Mouse (Mus musculus): ENCODE results near the gene Ncan.
"Not testable (repeated sequence)": the region's sequence is repeated elsewhere in the genome, so short reads cannot be mapped to it uniquely, and the experiment has no call there.

The Ncan gene

DNA sequence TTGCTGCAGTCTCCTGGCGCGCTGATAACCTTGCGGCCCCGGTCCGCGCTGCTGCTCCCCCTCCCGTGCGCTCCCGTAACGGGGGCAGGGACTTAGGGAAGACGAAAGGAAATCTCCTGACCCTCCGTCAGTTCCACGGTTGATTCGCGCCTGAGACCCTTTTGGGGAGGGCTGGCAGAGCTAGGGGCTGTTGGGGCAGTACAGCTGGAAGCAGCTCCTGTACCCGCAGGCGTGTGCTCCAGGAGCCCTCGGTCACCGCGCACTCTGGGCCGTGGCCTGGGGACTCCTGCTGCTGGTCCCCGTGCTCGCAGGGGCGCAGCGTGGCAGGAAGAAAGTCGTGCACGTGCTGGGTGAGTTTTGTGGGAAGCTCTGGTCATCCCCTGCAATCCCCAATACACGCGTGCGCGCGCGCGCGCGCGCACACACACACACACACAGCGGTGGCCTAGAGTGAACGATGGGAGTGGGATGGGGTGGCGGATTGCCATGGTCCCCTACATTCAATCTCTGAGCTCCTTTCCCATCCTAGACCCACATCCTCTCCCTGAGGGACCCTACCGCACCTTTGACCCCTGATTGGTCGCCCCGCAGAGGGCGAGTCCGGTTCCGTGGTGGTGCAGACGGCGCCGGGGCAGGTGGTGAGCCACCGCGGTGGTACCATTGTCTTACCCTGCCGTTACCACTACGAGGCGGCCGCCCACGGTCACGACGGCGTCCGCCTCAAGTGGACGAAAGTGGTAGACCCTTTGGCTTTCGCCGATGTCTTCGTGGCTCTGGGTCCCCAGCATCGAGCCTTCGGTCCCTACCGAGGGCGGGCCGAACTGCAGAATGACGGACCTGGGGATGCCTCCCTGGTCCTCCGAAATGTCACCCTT is 36.2 kb downstream of the Ncan start:
- in situ Hi-C loops (cut with MboI, MseI), result no loop called here

DNA sequence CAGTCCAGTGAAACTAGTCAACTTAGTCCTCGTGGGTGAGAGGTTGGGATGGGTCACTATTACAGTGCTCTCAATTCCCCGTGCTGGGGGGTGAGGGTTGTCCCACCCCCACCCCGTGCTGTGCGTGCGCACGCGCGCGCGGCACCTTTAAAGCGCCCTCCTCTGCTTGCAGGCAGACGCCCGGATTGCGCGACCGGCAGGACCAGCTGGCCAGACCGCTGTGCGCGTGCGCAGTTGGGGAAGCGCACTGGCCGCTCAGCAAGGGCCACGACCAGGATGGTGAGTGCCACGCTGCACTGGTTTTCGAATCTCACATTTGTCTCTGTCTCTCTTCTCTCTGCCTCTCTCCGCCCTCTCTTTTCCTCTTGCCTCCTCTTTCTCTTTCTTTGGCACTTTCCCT is 37.4 kb downstream of the Ncan start, which contains the start of gene Hapln4:
TSS of gene Hapln4 (plus strand) at position 173 of the 400 bp plus-strand sequence.
- in situ Hi-C loops (cut with MboI, MseI), result no loop called here

DNA sequence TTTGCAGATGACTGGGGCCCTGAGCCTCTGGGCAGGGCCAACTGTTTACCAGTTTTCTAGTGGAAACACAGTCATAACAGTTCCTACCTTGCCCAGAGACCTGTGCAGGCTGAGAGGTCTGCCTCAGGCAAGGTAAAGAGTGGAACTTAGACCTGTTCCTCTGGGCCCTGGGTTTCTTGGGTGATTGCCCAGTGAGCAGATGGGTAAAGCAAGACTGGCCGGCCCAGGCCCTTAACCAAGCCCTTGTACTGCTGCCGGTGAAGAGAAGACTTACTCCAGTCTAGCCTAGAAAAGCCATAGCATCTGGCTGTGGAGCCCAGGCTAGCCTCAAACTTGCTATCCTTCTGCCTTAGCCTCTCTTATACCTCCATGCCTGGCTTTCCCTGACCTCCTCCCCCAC is 38.7 kb downstream of the Ncan start:
- in situ Hi-C loops (cut with MboI, MseI), result no loop called here

DNA sequence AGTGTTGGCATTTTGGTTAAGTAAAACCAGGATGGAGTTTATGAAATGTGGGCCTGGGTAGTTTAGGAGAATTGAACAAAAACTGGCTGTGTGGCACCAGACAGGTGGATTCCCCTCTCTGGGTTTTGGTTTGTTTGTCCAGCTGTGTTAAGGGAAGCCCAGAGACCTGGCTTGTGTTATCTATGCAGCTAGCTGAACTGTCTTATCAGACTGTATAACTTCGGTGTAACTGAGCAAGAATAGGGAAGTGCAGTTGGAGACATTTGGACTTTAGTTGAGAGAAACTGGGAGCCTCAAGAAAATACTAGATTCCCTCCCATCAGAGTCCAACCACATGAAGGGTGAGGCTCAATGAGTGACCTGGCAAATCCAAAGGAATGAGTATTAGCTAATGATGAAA is 47.0 kb downstream of the Ncan start:
- in situ Hi-C loops (cut with MboI, MseI), result loop anchor here (10.0 kb wide), 1 partner anchor 1899 kb away; no protein-coding TSS in a partner anchor

GRCm38 (mm10) chr8:70073120-70073519 is 47.6 kb downstream of the Ncan start:
- in situ Hi-C loops (cut with MboI, MseI), result loop anchor here (10.0 kb wide), 1 partner anchor 1898 kb away; no protein-coding TSS in a partner anchor

- in situ Hi-C loops (cut with MboI, MseI), result loop anchor here (10.0 kb wide), 1 partner anchor 1898 kb away; no protein-coding TSS in a partner anchor
These were observed 48.1 kb downstream of the Ncan start, which contains the start of gene Tm6sf2 for GRCm38 (mm10) chr8:70072441-70073069. Gene Tm6sf2, plus strand, starts transcription at chr8:70072924.

- in situ Hi-C loops (cut with MboI, MseI), result loop anchor here (10.0 kb wide), 1 partner anchor 1897 kb away; no protein-coding TSS in a partner anchor
These were observed 48.7 kb downstream of the Ncan start for GRCm38 (mm10) chr8:70071836-70072440.

DNA sequence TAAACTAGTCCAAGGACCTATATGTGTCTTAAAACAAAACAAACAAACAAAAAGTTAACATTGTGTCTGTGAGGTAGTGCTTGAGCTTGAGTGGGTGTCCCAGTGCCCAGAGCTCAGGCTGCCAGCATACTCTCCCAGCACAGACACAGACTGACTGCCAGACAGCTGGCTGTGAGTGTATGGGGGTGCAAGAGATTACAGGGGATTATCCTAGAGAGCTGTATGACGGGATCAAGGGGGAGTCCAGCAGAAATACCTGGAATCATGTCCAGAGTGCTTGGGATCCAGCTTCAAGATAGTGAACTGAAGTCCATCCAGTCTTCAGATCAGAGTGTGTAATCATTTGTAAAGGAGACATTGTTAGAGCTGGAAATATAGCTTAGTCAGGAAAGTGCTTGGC is 63.0 kb downstream of the Ncan start:
- in situ Hi-C loops (cut with MboI, MseI), result no loop called here

GRCm38 (mm10) chr8:70050434-70050833 is 70.2 kb downstream of the Ncan start:
- in situ Hi-C loops (cut with MboI, MseI), result not testable (repeated sequence)

DNA sequence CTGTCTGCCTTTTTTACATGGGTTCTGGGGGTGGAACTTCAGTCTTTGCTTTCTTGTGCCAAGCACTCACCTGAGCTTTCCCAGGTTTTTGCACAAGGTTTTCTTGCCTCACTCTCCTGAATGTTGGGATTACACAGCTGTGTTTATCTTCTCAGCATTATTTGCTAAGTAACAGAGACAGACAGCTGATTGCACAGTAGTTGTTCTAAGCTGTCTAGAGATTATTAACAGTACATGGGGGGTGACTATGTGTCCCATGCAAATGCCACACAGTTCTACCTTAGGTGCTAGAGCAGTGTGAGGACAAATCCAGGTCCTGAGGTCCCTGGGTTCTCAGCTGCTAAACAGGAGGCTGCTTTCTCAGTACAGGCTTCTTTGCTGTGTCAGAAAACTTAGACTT is 71.0 kb downstream of the Ncan start:
- in situ Hi-C loops (cut with MboI, MseI), result no loop called here

GRCm38 (mm10) chr8:70043996-70044395 is 76.7 kb downstream of the Ncan start:
- in situ Hi-C loops (cut with MboI, MseI), result no loop called here

All from regulatory T cell (primary cell).